Mouse (Mus musculus) right cerebral cortex, adult 2 months (tissue): ENCODE data around the gene Nfkb1.

Source experiments
- DNase-seq, 2 experiments: peaks; one replicate each; pipeline ENCODE4 v3.0.0; 2021 to 2022; ENCODE audit warnings: low spot score in 2 of 2

Nfkb1 gene

DNA sequence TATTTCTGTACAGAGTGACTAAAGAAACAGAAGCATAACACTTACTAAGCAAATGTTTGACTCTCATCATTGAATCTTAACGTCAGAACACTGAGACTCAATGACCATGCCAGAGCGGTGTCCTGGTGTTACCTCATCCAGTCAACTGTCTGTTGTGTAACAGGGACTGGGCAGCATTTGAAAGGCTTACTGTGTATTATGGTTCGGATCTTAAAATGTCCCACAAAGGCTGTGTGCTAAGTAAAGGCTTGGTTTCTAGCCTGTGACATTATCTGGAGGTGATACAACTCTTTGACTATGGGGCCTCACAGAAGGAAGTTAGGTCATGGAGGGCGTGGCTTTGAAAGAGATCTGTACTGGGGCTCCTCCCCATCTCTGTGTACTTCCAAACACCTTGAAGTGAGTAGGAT lies 104.9 kb downstream of the Nfkb1 start:
- peak; percentile 19 to 35 for DNase-seq

DNA sequence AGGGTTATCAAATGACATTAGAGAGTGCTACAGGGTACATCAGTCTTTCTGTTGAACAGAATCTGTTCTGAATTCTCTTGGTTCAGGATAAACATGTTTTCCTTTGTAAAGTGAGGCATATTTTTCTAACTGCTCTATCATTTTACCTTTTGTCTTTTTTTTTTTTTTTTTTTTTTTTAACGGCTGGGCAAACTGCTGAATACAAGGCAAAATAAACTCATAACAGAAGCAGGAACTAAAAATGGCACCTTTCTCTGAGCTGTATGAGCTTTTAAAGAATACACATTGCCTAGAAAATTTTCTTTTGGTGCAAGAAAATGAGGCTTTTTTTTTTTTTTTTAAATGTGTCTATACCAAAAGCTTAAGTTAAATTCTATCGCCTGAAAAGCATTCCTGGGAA lies 105.3 kb downstream of the Nfkb1 start:
- no peak for DNase-seq

DNA sequence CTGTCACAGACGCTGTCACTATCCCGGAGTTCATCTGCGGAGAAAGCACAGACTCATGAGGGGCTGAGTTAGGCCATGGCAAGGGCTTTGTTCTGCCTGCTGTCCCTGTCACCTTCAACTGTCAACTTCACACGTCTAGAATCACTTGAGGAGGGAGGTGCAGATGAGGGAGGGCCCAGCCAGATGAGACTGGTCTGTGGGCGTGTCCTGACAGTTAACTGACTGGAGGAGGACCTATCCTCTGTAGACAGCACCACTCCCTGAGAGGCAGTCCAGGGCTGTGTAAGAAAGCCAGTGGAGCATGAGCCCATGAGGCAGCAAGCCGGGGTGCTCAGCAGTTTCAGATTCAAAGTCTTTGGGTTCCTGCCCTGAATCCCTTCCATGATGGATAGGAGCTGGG lies 105.9 kb downstream of the Nfkb1 start:
- no peak for DNase-seq

DNA sequence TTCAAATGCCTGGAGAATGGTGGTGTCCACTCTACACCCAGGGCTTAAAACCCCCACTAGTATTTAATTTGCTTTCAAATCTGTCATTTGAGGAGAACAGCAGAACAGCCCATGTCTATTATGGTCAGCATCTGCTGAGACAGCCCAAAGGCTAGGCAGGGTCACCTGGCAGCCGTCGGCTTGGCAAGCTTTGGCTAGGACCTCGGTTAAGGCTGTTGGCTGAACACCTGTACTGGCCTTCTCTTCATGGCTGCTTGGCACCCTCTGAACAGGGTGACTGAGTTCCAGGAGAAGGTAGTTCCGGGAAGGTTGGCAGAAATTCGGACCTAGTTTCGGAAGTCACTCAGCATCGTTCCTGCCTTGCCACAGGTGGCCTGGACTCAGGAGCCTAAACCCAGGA lies 109.1 kb downstream of the Nfkb1 start:
- DNase-seq: no peak

DNA sequence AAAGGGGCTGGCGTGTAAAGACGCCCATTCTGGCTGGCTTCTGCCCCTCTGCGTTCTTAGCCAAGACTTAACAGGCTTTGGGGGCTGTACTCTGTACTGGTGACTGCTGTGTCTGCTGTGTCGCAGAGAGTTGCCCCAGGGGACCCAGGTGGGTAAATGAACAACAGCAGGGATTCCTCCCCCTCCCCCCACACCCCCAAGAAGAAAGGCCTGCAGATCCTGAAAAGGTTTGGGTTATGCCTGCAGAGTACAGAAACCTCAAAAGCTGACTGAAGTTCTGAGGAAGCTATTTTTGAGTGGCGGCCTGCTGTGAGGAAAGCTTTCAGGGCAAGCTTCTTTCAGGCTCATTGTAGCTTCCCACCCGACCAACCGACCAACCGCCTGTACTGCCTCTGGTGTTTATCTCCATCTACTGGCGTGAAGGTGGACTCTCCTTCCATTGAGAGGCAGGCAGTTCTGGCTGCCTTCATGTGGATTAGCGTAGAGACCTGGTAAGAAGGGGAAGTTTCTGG lies 109.7 kb downstream of the Nfkb1 start:
- DNase-seq: no peak

DNA sequence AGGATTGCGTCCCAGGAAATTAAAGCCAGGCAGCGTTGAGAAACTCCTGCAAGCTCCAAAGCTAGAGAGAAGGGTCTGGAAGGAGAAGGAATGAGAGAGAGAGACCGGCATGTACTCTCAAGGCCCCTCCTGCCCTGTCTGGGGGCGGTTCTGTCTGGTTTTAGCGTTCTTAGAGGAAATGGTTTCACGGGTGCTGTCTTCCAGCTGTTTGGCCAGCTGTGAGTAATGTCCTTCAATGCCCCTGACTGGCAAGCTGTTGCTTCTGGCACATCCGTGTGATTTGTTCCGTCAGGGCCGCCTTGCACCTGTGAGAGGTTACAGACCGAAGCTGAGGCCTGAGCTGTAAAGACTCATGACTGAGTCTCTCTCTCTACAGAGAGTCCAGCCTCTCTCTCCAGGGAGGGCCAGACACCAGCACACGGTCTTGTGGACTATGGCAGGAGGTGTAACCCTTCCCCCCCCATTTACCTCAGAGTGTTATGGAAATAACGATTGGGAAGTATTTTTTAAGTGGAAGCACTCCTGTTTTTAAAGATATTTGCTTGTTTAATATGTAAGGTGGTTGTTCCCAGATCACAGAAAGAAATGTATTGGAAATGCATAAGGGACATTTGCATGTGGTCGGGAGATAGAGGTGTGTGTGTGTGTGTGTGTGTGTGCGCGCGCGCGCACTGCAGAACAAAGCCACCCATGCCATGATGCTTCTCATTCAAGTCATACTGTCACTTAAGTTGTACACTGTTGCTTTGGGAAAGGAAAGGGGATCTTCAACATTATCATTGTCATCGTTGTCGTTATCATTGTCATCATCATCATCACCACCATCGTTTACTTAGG lies 110.7 kb downstream of the Nfkb1 start:
- DNase-seq: no peak

DNA sequence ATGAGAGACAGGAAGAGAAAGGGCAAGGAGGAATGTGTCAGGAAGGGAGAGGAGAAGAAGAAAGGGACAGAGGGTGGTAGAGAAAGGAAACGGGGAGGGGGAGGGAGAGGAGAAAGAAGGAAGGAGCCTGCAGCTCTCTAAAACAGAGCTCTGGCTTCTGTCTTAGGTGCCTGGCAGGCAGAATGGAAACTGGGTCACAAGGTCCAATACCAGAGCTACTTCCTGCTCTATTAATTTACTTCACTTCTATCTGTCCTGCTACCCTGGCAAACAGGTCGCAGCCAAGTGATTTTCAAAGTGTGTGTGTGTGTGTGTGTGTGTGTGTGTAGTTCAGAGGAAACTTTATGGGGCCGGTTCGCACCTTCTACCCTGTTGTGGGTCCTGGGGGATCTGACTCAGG lies 112.2 kb downstream of the Nfkb1 start:
- DNase-seq: no peak

DNA sequence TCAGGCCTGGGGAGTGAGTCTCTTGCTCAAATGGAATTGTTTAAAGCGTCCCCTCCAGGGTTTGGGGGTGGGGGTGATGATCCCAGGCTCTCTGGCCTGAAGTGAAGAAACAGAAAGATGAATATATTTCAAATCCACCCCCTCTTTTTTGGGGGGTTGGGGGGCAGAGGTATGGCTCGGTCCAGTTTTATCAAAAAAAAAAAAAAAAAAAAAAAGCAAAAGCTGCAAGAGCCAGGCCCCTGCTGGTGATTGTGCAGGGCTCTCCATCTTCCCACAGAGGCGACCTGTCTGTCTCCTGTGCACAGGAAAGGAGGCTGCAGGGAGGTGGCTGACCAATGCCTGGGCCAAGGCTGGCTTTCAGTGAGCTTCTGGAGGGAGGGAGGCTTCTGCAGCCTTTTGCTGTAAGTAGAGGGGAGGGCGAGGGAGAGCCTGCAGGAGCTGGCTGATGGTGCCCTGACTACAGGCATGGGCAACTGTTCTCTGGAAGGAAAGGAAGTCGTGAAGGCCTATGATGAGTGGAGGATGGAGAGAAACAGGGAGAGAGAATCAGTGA lies 112.7 kb downstream of the Nfkb1 start:
- no peak for DNase-seq

DNA sequence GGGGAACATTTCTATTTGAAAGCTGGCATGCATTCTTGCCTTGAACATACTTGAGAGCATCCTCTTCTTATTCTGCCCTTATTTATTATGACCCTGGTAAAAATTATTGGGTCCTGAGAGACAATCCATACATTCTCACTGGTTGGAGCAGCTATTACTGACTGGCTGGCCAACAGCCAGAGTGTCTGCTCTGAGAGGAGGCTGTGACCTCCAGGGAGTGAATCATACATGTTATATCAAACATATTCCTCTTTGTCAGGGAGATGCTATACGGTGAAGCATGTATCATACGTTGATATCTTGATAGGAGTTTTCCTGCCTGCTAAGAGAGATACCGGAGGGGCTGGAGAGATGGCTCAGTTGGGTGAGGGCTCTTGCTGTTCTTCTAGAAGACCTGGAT lies 116.2 kb downstream of the Nfkb1 start:
- no peak for DNase-seq

DNA sequence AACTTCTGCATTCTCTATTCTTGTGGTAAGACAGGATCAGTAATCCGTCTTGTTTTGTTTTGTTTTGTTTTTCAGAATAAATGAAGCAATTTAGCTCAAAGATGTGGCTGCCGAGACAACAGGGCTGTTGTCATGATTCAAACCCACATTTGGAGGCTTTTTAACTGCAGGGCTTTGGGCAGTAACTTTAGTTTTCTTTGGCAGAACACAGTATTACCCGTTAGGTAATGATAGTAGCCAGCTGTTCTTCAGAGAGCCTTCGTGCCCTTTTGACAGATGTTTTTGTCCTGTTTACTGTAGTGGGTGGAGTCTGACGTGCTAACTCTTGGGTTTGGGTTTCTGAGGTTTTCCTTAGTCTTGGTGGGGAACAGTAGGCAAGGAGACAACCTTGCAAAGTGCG lies 118.3 kb downstream of the Nfkb1 start:
- DNase-seq: no peak

DNA sequence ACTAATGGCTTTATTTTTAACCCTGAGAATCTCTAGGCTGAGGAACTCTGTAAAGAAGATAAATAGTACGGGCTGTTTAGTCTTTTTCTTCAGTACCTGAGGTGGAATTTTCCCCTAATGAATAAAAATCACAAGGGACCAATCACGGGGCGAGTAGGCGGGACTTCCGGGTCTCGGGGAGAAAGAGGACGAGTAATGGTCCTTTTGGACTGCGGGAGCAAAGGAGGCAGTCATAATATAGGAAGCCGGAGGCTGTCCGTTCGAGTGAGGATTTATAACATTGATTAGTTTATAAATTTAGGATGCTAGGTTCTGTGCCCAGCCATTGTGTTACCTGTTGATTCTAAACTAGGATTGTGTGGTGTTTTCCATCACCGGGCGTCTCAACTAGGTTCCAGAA lies 119.8 kb downstream of the Nfkb1 start:
- no peak for DNase-seq

DNA sequence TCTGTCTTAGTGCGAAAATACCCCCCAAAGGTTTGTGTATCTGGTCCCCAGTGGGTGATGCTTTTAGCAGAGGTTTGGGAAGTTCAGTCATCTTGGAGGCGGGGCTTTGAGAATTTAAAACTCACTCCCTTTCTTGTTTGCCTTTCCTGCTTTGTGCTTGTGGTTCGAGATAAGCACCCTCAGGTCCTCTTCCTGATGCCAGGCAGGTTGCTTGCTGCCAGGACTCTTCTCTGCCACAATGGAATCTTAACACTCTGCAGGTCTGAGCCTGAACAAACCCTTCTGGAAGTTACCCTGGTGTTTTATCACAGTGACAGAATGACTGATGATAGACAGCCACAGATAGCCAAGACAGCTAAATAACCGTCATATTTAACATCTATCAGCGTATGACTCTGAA lies 122.7 kb downstream of the Nfkb1 start:
- no peak for DNase-seq

DNA sequence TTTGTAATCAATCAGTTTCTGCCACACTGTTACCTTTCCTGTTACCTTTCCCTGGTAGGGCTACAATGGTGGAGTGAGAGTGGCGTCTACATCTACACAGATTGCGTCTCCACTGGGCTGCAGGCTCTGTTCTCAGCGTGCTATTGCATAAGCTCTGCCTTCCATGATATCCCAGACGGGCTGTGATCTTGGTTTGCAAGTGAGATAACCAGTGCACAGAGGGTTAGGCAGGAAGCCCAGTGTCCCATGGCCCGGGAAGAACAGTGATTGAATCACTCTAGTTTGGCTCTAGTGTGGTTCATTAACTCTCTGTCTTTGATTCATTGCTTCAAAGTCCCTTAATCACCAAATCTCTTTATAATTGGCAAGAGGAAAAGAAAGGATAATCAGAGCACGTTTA lies 123.5 kb downstream of the Nfkb1 start:
- no peak for DNase-seq

DNA sequence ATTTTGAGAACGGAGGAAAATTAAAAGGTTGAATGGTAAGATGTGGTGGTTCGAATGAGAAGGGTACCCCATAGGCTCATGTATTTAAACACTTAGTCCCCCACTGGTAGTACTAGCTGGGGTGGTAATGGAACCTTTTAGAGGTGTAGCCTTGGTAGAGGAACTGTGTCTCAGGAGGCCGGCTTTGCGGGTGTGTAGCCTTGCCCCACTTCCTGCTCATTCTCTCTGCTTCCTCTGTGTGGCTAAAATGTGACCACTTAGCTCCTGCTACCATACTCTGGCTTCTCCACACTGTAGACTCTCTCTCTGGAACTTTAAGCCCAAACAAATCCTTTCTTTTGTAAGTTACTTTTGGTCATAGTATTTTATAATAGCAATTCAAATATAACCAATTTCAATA lies 126.0 kb downstream of the Nfkb1 start:
- DNase-seq: no peak

DNA sequence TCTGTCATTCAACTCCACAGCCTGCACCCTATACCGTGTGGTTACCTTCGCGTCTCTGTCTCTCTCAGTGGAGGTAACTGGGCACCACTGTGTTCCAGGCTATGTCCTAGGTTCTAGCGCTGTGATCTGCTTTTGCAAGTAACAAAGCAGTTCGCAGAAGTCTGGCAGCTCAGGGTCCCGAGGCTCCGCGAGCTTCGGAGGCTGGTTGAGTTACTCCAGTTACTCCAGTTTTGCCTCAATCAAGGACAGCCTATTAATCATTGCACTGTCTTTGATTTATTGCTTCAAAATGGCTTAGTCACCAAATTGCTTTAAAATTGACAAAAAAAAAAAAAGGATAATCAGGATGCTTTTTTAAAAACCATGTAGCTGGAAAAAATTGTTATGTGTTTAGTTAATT lies 126.6 kb downstream of the Nfkb1 start:
- no peak for DNase-seq

DNA sequence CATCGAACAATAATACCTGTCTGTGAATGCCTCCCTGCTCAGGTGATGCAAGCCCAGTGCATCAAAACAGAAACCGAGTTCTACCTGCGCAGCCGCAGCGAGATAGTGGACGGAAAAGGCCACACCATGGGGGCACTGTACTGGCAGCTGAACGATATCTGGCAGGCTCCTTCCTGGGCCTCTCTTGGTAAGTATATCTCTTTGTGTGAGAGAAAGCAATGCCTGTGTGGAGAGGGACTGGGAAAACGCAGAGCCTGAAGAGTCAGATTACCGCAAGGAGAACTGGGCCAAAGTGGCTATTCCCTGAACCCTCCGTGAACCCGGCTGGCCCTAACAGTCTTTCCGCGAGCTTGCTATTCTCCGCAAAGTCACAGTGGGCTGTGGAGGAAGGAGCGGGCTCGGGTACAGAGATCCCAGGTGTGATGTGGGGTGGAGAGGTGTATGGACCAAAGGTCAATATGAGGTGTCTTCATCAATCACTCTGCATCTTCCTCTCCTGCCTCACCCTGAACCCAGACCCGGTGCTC lies 128.1 kb downstream of the Nfkb1 start:
- DNase-seq: no peak

DNA sequence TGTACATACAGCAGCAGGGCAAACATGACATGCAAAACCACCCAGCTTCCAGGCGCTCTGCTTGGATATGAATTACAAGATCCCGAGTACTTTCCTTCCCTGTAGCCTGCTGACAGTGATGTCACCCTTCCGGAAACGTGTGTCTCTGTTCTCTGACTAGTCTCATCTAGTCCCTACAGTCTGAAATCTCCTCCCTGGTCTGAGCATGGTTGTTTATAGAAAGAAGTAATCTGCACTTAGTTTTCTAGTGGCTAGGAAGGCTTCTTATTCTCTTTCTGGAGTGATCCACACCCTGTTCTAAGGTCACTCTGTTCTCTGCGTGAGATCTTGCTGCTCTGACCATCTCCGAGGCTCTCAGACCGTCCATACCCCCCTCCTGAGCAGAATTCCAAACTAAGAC lies 129.3 kb downstream of the Nfkb1 start:
- DNase-seq: no peak

DNA sequence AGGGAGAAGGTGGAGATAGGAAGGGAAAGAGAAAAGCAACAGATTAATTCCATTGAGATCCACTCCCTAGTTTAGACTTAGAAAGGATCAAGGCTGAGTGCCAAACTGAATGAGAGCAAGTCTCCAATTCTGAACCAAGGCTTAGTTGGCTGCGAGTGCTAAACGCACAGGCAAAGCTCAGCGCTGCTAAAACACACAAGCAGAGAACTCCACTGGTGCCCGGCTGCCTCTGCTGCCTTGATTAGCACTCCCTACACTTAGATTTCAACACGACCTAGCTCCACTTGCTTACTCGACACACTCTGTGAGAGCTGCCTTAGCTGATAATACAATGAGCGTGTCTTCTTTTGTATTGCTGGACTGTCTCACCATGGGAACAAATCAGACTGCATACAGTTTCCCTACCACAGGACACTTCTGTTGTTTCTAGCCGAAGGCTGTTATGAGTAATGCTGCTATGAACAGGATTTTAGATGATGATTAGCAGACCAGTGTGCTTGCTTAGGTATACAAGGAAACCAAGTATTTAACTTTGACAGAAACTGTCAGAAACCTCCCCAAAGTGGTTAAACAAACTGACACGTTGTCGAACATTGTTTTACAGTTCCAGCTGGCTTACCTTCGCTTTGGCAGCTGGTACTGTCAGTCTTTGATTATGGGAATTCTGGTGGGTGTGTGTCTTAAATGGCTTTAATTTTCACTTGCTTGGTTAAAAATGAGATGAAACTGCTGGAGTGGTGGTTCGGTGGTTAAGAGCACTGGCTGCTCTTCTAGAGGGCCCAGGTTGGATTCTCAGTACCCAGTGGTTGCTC lies 134.3 kb downstream of the Nfkb1 start:
- peak; percentile 38 to 42 for DNase-seq

DNA sequence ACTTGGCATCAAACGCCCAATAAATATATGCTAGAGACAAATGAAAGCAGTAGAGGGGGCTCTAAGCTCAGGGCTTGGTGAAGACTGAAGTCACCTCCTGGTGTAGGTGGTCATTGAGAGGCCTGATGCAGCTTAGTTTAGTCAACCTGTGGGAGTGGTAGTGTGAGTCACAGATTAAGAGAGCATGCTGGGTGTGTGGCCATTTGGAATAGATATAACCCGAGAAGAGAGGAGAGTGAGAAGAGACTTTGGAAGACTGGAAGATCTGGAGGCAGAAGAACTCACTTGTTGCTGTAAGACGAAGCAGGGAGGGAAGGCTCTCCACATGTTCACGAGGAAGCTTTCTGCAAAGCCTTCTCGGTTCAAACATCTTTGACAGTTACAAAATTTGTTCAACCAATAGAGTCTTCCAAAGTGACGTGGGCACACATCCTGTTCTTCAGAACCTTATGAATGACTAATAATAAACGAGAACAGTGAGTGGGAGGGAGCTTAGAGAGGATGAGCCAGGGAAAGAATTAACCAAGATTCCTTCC lies 135.2 kb downstream of the Nfkb1 start:
- DNase-seq: peak; percentile 38 to 43

DNA sequence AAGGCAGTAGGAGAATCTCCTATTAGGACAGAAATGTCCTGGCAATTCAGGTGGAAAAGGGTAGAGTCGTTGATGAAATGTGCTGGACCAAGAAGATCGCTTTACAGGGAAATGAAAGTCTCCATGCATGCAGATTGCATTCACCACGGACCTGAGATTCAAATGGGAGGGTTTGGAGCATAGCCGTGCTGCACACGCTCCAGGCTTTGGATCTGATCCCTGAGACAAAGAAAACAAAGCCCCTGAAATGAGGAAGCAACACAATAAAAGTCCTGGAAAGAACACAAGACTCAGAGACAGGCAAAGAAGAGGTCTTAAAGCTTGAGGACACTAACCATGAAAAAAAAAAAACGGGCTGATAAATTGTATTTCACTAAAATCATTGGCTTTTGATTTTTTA lies 136.2 kb downstream of the Nfkb1 start:
- DNase-seq: no peak

DNA sequence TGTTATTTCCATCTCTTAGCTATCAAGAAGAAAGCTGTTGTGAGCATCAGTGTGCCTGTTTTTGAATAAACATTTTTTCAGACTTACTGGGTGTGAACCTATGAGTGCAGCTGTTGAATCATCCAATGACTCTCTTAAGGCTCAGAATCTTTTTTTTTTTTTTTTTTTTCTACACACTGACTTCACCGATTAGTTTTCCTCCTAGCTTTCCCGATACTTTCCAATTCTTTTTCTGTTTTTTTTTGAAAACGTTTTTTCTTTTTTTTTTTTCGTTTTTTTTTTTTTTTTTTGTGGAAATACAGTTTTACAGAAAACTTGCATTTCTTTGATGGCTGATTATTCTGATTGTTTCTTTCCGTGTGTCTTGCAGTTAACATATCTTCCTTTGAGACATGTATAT lies 138.5 kb downstream of the Nfkb1 start:
- no peak for DNase-seq

DNA sequence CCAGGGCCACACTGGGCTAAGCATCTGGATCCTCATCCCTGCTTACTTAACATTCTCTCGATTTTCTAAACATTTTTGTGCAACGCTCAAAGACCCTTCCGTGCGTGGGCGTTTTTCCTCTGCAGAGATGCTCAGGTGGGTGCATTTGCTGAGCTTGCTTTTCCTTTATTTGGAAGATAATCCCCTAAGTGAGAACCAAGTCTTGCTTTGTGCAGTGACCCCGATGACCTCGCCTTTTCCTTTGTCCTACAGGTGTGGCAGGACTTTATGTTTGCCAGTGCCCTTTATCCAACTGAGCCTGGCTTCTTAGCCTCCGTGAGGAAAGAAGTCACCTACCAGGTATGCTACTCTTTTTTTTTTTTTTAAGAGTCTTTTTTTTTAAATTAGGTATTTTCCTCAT lies 144.0 kb downstream of the Nfkb1 start:
- DNase-seq: no peak
